Mouse (Mus musculus) thymus, adult 2 months (tissue): ENCODE results near the gene Fut4.

ENCODE experiments used
- CTCF ChIP-seq: fragments of 200-500 bp; IDR thresholded peaks from 2 replicates; pipeline ENCODE4 v1.5.1; 2012; ENCODE audit warnings: mild to moderate bottlenecking, control low read depth, low read length, moderate library complexity, borderline replicate concordance; ENCODE audit not compliant: control insufficient read depth, poor library complexity, insufficient read depth; ENCODE audit errors: extremely low read depth
- POLR2A ChIP-seq: fragments of 200-500 bp; IDR thresholded peaks from 2 replicates; pipeline ENCODE4 v1.6.1; 2012; ENCODE audit warnings: mild to moderate bottlenecking, low read length, control low read depth, moderate library complexity; ENCODE audit not compliant: control insufficient read depth, poor library complexity, insufficient read depth; ENCODE audit errors: extremely low read depth

DNA sequence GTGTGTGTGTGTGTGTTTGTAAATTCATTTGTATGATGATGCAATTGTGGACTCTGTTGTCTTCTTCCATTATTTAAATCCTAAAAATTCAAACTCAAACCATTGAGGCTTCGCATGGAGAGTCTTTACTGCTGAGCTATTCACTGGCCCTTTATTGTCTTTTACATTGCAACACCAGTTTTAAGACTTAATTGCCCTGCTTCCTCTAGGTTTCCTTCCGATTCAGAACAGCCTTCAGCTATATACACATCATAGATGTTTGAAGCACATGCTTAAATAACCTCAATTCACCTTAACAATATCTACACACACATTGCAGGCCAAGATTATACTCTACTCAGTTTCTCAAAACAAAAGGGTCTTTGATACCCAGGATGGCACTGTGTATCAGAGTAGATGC lies 31.8 kb downstream of the Fut4 start:
- TF ChIP-seq CTCF: no peak
- no peak for TF ChIP-seq POLR2A
